ENCODE assay signal across 15 mouse cellular contexts in genomic region chr7:112313670-112314069, GRCm38 (mm10).
A peak's percentile ranks its signal among the peaks of the same experiment; 100 is the strongest.
DNase-seq lines count a peak whose midpoint lies in the region; ATAC-seq and TF ChIP-seq lines count a peak whose summit lies in the region.
"Had no signal": no experiment of that assay in that cellular context is flagged by ENCODE, and none has a peak within 500 bp of the region (broad histone marks: within the 10 kb centered on the region; RNA-seq: fewer than 3 reads in every experiment).

No protein-coding gene starts in this region.

- H3K27ac ChIP-seq in forebrain, embryonic 14.5 days (ENCODE audit: low read depth, low read length): no peak overlapping the region
- H3K27ac ChIP-seq in forebrain, embryonic 15.5 days (replicated peaks): no peak overlapping the region
- peak overlapping the region; percentile 19; the same call in 1 of the 2 replicates for H3K27ac ChIP-seq in heart, postnatal 0 days (ENCODE audit: low read depth)
- H3K27ac ChIP-seq: embryonic facial prominence, embryonic 15.5 days; liver, embryonic 15.5 days; macrophage had no signal

- no peak overlapping the region for H3K9ac ChIP-seq in forebrain, embryonic 14.5 days (ENCODE audit: low read length)
- H3K9ac ChIP-seq in forebrain, embryonic 15.5 days (replicated peaks): no peak overlapping the region
- no peak overlapping the region for H3K9ac ChIP-seq in heart, postnatal 0 days (replicated peaks; ENCODE audit: low read depth, low read length)
- H3K9ac ChIP-seq: embryonic facial prominence, embryonic 15.5 days; liver, embryonic 15.5 days had no signal

- WGBS in forebrain, embryonic 14.5 days: 52% methylated on average over 5 of the region's 5 CpGs
- WGBS in forebrain, embryonic 15.5 days: 46% methylated on average over 5 of the region's 5 CpGs
- 56% methylated on average over 5 of the region's 5 CpGs for WGBS in heart, postnatal 0 days

- H3K4me3 ChIP-seq in forebrain, embryonic 14.5 days (ENCODE audit: low read depth, low read length): no peak overlapping the region
- H3K4me3 ChIP-seq in forebrain, embryonic 15.5 days: no peak overlapping the region
- H3K4me3 ChIP-seq in heart, postnatal 0 days (ENCODE audit: low read depth, low read length): no peak overlapping the region
- H3K4me3 ChIP-seq: embryonic facial prominence, embryonic 15.5 days; liver, embryonic 15.5 days had no signal

- TF ChIP-seq CTCF in heart, postnatal 0 days (IDR thresholded peaks at IDR 0.05; ENCODE audit: low read depth): no peak

- peak; percentile 40 for DNase-seq in forebrain, embryonic 14.5 days (ENCODE audit: low spot score)
- DNase-seq in heart, postnatal 0 days (ENCODE audit: low spot score): no peak
- DNase-seq in heart, postnatal 10 days: no peak
- peak; percentile 37 for DNase-seq in retina, postnatal 1 day
- DNase-seq in retina, embryonic 14.5 days (ENCODE audit: low spot score): no peak
- no peak for DNase-seq in lung, postnatal 25 days (ENCODE audit: low spot score)
- no peak for DNase-seq in ovary, postnatal 14 days (ENCODE audit: low spot score)
- DNase-seq: adrenal gland, adult 8-10 months; cerebellum, postnatal 10 days; layer of hippocampus, adult 9-11 months; thymus, adult 18-20 months had no signal

- ATAC-seq in forebrain, embryonic 14.5 days: 0 out of 2 replicates have a peak, but pooled peaks have one; percentile 37
- ATAC-seq in forebrain, embryonic 15.5 days (replicated peaks): no peak
- no peak for ATAC-seq in heart, postnatal 0 days (ENCODE audit: insufficient read depth, low read depth)

- no peaks in the 10 kb centered on the region for H3K36me3 ChIP-seq in forebrain, embryonic 14.5 days (ENCODE audit: control insufficient read depth, insufficient read depth, low read length)
- H3K36me3 ChIP-seq in forebrain, embryonic 15.5 days: no peaks in the 10 kb centered on the region
- peaks cover 92% of the 10 kb centered on the region for H3K36me3 ChIP-seq in heart, postnatal 0 days (replicated peaks; ENCODE audit: control insufficient read depth, insufficient read depth, low read length)
- H3K36me3 ChIP-seq: embryonic facial prominence, embryonic 15.5 days; liver, embryonic 15.5 days had no signal

- intact Hi-C loops in heart, postnatal 10 days (cut with DNase I): no loop called here

- TF ChIP-seq EP300 in heart, postnatal 0 days (IDR thresholded peaks at IDR 0.05; ENCODE audit: low read depth): 0 out of 2 replicates have a peak, but pooled peaks have one; percentile 16

- H3K4me2 ChIP-seq in forebrain, embryonic 14.5 days (ENCODE audit: low read length): no peak overlapping the region
- H3K4me2 ChIP-seq in forebrain, embryonic 15.5 days (replicated peaks): no peak overlapping the region
- H3K4me2 ChIP-seq in heart, postnatal 0 days (ENCODE audit: low read depth, low read length): no peak overlapping the region
- H3K4me2 ChIP-seq: embryonic facial prominence, embryonic 15.5 days; liver, embryonic 15.5 days had no signal

- H3K4me1 ChIP-seq in forebrain, embryonic 14.5 days (ENCODE audit: control insufficient read depth, insufficient read depth, low read length): peaks cover 3% of the 10 kb centered on the region; the same call in 1 of the 2 replicates
- H3K4me1 ChIP-seq in forebrain, embryonic 15.5 days: no peaks in the 10 kb centered on the region
- H3K4me1 ChIP-seq in heart, postnatal 0 days (ENCODE audit: control insufficient read depth, insufficient read depth): peaks cover 46% of the 10 kb centered on the region
- H3K4me1 ChIP-seq: liver, embryonic 15.5 days had no signal

- H3K27me3 ChIP-seq in forebrain, embryonic 14.5 days (replicated peaks; ENCODE audit: control insufficient read depth, insufficient read depth, low read length): no peaks in the 10 kb centered on the region
- no peaks in the 10 kb centered on the region for H3K27me3 ChIP-seq in forebrain, embryonic 15.5 days
- H3K27me3 ChIP-seq in heart, postnatal 0 days (ENCODE audit: control insufficient read depth, insufficient read depth, low read length): no peaks in the 10 kb centered on the region
- H3K27me3 ChIP-seq: embryonic facial prominence, embryonic 15.5 days; liver, embryonic 15.5 days had no signal

- no peaks in the 10 kb centered on the region for H3K9me3 ChIP-seq in forebrain, embryonic 14.5 days (replicated peaks; ENCODE audit: control insufficient read depth, low read length)
- H3K9me3 ChIP-seq in forebrain, embryonic 15.5 days: no peaks in the 10 kb centered on the region
- H3K9me3 ChIP-seq in heart, postnatal 0 days (replicated peaks; ENCODE audit: control insufficient read depth, low read length): no peaks in the 10 kb centered on the region
- H3K9me3 ChIP-seq: embryonic facial prominence, embryonic 15.5 days; liver, embryonic 15.5 days had no signal

Comparison
In these comparisons a context has a peak if more than half of its experiments do, and no peak if none do; other contexts are left out.
1. DNase-seq: peak in forebrain, embryonic 14.5 days (single experiment) and retina, postnatal 1 day (single experiment); none in heart, postnatal 0 days (single experiment), heart, postnatal 10 days (0 of 2), retina, embryonic 14.5 days (single experiment), lung, postnatal 25 days (single experiment) and ovary, postnatal 14 days (single experiment).